Mouse (Mus musculus): ENCODE measurements around the gene Psmg4.

Gene Psmg4

GRCm38 (mm10) chr13:34148767-34149392 lies 13.9 kb upstream of the Psmg4 start:
- DNase-seq (ENCODE audit: low spot score in 2 of 2), result peak; percentile 88 to 90

- DNase-seq (ENCODE audit: low spot score in 2 of 2), result no peak
Observed at GRCm38 (mm10) chr13:34149463-34150176, 13.1 kb upstream of the Psmg4 start.

- peak; percentile 86 for DNase-seq (ENCODE audit: low spot score in 2 of 2)
Observed at GRCm38 (mm10) chr13:34150271-34151027, 12.3 kb upstream of the Psmg4 start.

GRCm38 (mm10) chr13:34151425-34151824 lies 11.3 kb upstream of the Psmg4 start:
- no peak for DNase-seq (ENCODE audit: low spot score in 2 of 2)

- DNase-seq (ENCODE audit: low spot score in 2 of 2), result no peak
Observed at GRCm38 (mm10) chr13:34152695-34153094, 10.1 kb upstream of the Psmg4 start.

GRCm38 (mm10) chr13:34153254-34154011 lies 9.3 kb upstream of the Psmg4 start:
- peak; percentile 50 to 62 for DNase-seq (ENCODE audit: low spot score in 2 of 2)

GRCm38 (mm10) chr13:34154217-34154930 lies 8.4 kb upstream of the Psmg4 start:
- peak; percentile 89 to 91 for DNase-seq (ENCODE audit: low spot score in 2 of 2)

GRCm38 (mm10) chr13:34154931-34155272 lies 7.9 kb upstream of the Psmg4 start:
- peak; percentile 86 to 87 for DNase-seq (ENCODE audit: low spot score in 2 of 2)

- DNase-seq (ENCODE audit: low spot score in 2 of 2), result no peak
Observed at GRCm38 (mm10) chr13:34156133-34156839, 6.5 kb upstream of the Psmg4 start.

GRCm38 (mm10) chr13:34156840-34157185 lies 6.0 kb upstream of the Psmg4 start:
- DNase-seq (ENCODE audit: low spot score in 2 of 2), result peak; percentile 63 to 71

GRCm38 (mm10) chr13:34157596-34158157 lies 5.1 kb upstream of the Psmg4 start:
- DNase-seq (ENCODE audit: low spot score in 2 of 2), result no peak

GRCm38 (mm10) chr13:34159926-34160325 lies 2.8 kb upstream of the Psmg4 start:
- no peak for DNase-seq (ENCODE audit: low spot score in 2 of 2)

GRCm38 (mm10) chr13:34163304-34163975 lies 676 bp downstream of the Psmg4 start:
- peak in 1 of 2 experiments; percentile 36 for DNase-seq (ENCODE audit: low spot score in 2 of 2)

GRCm38 (mm10) chr13:34174025-34174424 lies 11.3 kb downstream of the Psmg4 start:
- no peak for DNase-seq (ENCODE audit: low spot score in 2 of 2)

- DNase-seq (ENCODE audit: low spot score in 2 of 2), result no peak
Observed at GRCm38 (mm10) chr13:34181624-34182023, 18.9 kb downstream of the Psmg4 start.

- no peak for DNase-seq (ENCODE audit: low spot score in 2 of 2)
Observed at GRCm38 (mm10) chr13:34185371-34185770, 22.6 kb downstream of the Psmg4 start.

GRCm38 (mm10) chr13:34187571-34187970 lies 24.8 kb downstream of the Psmg4 start:
- peak; percentile 83 to 84 for DNase-seq (ENCODE audit: low spot score in 2 of 2)

- peak; percentile 57 to 60 for DNase-seq (ENCODE audit: low spot score in 2 of 2)
Observed at GRCm38 (mm10) chr13:34192414-34193191, 29.8 kb downstream of the Psmg4 start.

GRCm38 (mm10) chr13:34193384-34193783 lies 30.6 kb downstream of the Psmg4 start:
- no peak for DNase-seq (ENCODE audit: low spot score in 2 of 2)

Data from right cerebral cortex, postnatal 10 days (tissue).